Mouse (Mus musculus): ENCODE measurements around the gene Pgk1.
A peak's percentile ranks its signal among the peaks of the same experiment; 100 is the strongest.
"Not testable (repeated sequence)": the region's sequence is repeated elsewhere in the genome, so short reads cannot be mapped to it uniquely, and the experiment has no call there.

The Pgk1 gene

DNA sequence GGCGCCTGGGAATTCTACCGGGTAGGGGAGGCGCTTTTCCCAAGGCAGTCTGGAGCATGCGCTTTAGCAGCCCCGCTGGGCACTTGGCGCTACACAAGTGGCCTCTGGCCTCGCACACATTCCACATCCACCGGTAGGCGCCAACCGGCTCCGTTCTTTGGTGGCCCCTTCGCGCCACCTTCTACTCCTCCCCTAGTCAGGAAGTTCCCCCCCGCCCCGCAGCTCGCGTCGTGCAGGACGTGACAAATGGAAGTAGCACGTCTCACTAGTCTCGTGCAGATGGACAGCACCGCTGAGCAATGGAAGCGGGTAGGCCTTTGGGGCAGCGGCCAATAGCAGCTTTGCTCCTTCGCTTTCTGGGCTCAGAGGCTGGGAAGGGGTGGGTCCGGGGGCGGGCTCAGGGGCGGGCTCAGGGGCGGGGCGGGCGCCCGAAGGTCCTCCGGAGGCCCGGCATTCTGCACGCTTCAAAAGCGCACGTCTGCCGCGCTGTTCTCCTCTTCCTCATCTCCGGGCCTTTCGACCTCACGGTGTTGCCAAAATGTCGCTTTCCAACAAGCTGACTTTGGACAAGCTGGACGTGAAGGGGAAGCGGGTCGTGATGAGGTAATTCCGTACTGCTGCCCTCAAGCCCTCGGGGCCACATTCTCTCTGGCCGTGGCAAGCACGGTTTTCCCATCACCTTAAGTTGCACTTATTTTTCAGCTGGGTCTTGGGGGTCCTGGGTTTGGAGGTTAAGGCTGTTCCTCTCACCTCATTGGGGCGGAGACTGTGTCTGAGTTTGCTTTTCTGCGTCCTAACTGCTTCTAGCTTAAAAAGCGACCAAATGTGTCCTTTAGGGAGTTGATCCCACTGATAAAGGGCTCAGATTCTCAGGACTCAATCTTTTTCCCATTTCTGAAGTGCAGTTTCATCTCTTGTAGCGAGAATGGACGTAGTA is at the start of gene Pgk1:
Pgk1 (plus strand) TSS at position 388 of the 937 bp plus-strand sequence.
- DNase-seq: peak; percentile 94 to 98

DNA sequence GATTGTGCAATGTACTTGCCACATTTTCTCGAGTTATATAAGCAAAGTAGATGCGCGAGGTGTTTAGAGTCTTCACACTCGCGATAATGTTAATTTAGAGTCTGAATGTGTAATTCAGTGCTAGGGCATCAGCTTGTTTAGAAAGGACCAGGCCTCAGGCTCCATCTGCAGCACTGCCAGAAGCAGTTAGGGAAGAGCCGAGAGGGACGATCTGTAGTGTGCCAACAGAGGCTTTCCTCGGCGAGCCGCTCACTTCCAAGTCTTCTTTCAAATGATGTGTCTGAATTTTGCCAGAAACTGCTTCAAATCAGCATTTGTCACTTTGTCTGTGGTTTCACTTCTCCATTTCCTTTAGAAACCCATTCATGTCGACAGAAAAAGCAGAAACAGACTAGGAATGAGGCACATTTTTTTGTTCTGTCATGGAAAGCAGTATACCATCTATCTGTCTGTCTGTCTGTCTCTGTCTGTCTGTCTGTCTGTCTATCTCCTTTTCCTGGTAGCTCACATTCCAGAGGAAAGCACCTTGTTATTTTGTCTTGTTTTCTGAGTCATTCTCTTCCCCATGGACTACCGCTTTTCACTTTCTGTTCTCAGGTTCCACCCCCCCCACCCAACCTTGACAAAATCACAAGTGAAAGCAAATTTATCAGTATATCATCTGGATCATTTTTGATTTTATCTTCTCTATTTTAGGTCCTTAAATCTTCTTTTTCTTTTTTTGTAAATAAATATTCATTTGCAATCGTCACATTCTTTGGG is 47.4 kb upstream of the Pgk1 start:
- no peak for DNase-seq

DNA sequence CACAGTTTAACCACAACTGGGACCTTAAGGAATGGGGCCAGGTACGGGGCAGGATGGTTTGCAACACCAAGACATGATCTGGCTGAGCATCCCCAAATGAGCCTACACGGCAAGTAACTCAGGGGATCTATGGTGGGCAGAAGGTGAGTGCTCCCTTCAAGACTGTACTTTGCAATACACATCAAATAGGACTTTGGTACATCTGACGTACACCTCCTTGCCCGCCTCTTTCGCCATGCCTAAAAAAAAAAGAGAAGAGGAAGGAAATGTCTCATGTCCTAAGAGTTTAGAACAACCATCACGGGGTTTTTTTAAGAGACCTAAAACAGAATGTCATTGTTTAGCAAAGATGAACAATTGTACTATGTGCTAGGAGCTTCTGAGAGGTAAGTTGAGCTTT is 44.0 kb upstream of the Pgk1 start, which contains the start of gene Tlr13:
Tlr13 (plus strand) TSS at position 269 of the 400 bp plus-strand sequence.
- no peak for DNase-seq

DNA sequence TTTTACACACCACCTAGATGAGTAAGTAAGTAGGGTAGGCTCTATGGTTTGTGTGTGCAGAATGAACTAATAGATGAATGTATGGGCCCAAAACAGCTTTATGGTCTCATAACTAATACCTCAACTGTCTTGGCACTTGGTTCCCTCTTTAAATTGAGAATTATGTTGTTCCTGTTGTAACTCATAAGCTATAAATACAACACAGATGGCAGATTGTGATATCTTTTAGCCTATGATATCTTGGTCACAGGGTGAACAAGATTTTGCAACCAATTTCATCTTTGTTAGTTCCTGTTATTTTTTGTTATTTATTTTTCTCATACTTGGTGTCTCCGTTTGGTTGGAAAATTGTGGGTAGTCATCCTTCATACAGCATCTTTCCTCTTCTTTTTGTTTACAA is 38.7 kb upstream of the Pgk1 start:
- no peak for DNase-seq

DNA sequence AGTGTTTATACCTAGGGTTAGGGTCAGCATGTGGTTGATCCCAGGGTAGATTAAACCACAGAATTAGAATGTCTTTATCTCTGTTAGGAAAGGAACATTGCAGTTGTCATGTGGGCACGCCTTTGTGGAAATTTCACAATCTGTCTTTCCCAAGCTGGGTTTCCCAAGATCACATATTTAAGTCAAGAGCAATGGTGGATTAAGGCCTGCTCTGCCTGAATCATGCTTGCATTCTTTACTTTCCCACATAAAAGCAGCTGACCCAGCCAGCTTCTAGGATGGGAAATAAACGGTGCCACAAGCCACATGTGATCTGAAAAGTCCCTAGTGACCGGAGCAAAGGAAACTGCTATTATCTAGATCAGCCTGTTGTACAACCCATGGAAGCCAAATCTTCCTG is 37.4 kb upstream of the Pgk1 start:
- no peak for DNase-seq

DNA sequence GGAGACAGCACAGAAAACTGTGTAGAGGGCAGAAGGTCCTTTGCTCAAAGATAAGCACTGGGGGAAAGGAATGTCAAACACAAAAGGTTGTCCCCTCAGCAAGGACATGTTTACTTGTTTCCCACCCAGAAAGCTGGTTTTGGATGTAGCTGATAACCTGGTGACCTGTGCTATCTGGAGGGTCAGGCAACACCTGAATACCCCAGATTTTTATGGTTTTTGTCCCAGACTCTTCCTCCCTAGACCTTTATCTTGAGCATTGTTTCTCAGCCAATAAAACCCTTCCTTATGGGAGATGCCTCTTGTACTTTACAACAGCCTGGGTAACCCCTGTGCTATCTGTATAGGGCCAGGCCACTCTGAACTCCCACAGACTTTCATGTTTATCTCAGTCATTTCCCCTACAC is 32.7 kb upstream of the Pgk1 start:
- no peak for DNase-seq

DNA sequence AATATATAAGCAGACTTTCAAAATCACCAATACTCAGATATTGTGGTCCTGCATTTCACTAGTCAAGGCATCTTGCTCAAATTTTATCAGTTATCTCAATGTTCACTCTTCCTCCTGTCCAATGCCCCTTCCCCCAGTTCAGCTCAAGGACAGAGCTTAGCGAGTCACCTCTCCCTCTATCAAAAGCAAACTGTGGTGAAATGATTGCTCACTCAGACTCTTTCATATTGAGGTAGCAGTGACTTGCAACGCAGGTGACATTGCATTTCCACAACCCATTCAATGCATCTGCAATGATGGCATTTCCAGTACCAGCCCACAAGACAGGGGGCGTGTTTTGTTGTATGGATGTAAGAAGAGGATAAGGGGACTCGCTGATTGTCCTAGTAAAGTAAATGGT is 31.0 kb upstream of the Pgk1 start:
- no peak for DNase-seq

DNA sequence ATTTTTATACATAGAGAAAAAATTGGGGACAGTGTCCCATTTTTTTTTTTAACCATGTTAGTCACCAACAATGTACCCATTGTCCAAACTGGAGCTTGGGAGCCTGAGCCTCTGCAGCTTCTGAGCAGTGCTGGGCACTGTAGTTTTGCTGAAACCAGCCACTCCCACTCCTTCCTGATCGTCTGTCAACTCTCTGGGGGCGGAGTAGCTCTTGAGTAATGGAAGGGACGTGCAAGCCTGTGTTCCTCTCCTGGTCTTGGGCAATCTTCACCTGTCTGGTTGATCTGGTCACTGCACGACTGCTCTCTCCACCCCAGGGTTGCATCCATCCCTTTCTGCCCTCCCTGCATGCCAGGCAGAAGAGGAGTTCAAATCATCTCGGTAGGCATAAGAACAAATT is 22.9 kb upstream of the Pgk1 start:
- no peak for DNase-seq

DNA sequence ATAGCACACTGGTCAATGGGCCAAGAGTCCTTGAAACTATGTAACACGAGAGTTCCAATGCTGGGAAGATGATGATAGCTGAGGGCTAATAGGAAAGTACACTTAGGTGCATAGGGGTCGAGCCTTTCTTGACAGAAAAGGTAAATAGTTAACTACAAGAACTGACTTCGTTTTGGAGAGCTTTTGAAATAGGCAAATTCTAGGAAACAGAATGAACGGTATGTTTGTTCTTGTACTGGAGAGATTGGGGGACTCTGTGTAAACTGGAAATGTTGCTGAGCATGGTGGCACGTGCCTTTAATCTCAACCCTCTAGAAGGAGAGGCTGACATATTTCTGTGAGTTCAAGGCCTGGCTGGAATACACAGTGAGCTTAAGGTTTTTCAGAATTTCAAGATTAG is 22.3 kb upstream of the Pgk1 start:
- DNase-seq: no peak

DNA sequence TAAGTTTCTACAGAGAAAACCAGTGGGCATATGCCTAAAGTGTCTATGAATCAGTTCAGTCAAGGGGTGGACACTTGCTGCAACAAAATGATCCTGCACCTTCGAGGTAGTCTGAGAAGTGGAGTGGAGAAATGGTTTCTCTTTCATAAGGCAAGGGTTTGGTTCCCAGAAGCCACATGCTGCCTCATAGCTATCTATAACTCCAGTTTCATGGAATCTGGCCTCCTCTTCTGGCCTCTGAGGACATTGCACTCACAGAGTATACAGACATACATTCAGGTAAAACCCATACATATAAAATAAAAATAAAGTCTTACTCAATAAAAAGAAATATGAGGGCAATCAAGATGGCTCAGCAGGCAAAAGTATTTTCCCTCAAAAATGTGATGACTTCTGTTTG is 21.8 kb upstream of the Pgk1 start:
- DNase-seq: no peak

DNA sequence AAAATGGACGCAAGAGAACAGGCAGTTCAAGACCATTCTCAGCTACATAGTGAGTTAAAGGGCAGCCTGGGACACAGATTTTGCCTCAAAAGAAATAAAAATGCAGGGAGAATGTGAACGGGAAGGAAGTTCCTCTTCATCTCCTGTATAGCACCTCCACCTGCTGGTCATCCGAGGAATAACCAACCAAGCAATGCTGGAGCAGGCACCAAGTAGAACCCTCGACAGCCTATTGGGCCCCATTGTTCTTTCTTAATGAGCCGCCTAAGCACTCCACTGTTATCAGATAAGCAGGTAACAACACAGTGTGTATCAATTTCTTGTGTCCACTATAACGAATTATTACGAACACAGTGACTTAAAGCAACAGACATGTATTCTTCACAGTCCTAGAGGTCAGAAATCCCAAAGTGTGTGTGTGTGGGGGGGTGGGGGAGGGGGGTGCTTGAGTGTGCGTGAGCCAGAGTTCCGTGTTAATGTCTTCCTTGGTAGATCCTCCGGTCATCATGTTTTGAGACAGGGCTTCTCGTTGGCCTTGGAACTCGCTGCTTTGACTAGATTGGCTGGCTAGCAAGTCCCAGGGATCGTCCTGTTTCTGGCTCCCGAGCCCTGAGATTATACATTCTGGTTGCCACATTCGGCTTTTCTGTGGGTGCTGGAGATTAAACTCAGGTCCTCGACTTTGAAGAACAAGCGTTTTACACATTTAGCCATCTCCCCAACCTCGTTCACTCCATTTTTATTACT is 15.6 kb upstream of the Pgk1 start:
- DNase-seq: peak; percentile 77 to 82

DNA sequence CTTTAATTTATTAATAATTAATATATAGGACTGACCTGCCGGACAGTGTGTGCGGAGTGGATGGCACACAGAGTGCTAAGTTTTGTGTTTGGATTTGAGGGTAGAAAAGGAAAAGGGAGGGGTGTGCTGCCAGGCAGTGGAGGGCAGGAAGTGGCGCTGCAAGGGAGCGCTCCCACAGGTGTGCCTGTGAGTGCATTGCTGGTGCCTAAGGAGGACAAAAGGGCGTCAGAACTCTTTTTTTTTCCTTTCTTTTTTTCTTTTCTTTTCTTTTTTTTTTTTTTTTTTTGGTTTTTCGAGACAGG is 15.1 kb upstream of the Pgk1 start:
- DNase-seq: no peak

DNA sequence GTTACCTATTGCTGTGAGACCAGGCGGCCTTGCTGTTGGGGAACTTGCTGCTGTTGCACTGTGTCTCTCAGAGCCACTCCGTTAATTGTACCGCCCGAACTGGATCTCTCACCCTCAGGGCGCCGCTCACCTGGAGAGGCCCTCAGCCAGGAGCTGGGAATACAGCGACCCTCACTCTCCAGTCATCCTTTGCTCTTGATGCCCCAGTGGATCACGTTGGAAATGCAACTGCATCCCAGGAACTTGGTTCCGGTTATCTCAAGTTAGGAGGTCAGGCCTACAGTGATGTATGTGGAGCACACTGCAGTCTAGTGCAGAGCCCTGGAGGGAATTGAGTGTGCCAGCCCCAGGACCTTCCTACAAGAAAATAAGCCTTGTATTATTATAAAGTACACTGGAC is 10.6 kb upstream of the Pgk1 start:
- no peak for DNase-seq

DNA sequence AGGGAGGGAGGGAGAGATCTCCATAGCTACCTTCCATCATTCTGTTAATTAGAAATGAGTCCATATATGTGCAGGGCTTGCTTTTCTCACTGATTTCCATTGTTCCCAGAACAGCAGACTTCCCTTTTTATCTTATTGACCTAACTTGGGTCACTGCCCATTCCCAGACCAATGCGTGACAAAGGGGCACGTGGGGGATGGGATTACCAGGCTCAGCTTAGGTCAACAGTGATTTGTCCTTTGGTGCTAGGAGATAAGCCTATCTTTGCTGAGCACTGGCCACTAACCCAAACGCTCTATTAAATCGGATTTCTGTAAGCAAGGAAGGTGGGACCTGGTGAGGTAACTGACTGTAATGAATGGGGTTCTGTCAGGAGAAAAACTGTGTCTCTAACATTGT is 2.6 kb upstream of the Pgk1 start:
- DNase-seq: no peak

DNA sequence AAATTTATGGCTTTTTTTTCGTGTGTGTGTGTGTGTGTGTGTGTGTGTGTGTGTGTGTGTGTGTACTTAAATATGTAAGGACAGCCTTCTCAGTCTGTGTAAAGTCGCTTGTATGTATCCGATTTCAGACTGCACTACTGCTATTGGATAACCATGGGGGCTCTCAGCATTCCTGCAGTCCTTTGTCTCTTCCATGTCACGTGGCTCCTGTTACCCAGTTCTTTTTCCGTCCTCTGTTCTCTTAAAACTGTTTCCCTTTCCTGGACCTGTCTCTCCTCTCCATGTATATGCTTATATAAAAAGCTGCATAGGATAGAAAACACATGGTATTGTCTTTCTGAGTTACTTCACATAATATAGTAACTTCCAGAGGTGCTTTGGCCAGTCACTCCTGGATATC is 1.2 kb upstream of the Pgk1 start:
- DNase-seq: no peak

DNA sequence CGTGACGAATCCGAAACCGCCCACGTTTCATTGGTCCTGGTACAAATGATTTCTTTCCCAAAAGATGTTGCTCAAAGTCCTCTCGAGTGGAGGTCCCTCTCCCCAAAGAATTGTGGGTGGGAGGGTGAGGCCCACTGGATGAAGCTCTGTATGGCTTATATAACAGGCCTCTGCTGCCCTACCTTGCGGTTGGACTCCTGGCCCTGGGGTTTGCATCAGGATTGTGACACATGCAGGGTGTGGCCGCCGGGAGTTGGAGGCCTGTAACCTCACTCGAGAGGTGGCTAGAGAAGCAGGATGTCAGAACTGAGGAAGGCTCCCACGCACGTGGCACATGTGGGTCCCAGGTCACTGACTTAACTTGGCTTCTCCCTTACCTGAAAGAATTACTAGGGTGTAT is 837 bp downstream of the Pgk1 start:
- DNase-seq: peak; percentile 11 to 84

DNA sequence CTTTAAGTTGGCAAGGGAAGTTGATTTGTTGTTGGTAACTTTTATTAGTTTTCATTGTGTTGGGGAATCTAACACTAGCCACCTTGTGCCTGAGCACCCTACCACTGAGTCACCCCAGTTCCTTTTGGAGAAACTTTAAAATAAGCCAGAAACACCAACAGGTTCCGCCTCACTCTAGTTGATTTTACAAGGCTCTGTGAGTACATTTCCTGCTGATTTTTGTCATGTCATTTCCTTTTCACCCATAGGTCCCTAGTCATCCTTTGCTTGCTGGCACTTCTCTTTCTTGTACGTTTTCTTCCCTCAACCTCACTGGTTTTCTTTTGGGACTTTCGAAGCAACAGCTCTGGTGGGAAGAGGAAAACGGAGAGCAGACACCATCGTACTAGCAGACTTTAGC is 2.5 kb downstream of the Pgk1 start:
- DNase-seq: no peak

DNA sequence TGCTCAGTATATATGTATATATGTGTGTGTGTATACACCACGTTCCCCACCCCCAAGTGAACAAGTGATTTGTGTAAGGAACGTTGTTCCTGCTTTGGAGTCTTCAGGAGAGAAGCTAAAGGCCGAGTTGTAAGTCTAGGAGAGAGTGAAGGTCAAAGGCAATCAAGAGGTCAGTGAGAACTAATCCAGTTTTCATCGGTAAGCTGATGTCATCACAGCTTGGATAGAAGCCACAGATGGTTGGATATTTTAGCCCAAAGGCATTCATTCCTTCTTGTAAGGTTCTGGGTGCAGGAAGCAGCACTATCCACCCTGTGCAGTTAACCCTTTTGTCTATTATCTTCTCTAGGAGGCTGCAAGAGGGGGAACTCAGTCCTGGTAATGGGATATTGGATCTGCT is 3.2 kb downstream of the Pgk1 start:
- no peak for DNase-seq

DNA sequence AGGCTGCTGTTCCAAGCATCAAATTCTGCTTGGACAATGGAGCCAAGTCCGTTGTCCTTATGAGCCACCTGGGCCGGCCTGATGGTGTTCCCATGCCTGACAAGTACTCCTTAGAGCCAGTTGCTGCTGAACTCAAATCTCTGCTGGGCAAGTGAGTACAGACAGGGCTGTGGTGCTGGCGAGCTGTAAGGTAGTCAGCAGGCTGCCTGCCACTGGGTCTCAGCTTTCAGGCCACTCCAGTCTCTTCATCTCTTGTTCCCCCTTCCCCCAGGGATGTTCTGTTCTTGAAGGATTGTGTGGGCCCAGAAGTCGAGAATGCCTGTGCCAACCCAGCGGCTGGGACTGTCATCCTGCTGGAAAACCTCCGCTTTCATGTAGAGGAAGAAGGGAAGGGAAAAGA is 7.5 kb downstream of the Pgk1 start:
- not testable (repeated sequence) for DNase-seq

DNA sequence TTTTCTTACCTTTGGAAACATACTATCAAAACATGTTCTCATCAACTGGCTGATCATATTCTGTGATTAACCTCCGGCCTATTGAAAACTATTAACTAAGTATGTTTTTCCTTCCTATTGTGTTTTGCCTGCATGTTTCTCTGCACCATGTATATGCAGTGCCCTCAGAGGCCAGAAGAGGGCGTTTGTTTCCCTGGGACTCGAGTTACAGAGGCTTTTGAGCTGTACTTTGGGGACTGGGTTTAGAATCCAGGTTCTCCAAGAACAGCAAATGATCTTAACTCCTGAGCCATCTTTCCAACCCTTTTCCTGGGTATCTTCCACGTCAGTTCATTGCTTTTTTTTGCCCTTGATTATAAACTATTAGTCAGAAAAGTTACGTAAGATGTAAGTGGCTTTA is 10.4 kb downstream of the Pgk1 start:
- DNase-seq: no peak

DNA sequence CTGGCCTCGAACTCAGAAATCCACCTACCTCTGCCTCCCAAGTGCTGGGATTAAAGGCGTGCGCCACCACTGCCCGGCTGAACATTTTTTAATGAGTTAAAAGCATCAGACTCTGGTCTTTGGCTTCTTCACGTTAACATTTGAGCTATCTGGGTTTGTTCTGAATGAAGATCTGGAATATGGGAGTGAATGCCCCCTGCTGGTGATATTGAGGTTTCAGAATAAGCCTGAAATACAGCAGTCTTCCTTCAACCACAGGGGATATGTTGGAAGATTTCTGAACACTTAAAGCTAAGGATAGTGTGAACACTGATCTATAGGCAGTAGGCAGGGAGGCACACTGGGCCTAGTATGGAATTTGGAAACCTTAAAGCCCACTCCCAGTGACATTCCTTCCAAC is 12.0 kb downstream of the Pgk1 start:
- DNase-seq: no peak

DNA sequence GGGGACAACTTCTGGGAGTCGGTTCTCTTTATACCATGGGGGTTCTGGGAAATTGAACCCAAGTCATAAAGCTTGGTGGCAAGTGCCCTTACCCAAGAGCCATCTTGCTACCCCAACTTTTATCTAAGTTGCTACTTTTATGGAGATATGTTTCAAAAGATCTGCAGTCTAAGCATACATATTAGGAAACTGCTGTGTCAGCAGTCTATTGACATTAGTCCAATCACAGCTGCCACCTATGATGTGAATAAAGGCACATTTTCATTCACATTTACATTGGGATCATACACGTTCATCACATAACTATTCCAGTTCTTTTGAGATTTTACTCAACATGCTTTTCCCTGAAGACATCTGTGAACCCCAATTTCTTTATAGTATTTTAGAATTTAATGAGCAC is 22.2 kb downstream of the Pgk1 start:
- no peak for DNase-seq

DNA sequence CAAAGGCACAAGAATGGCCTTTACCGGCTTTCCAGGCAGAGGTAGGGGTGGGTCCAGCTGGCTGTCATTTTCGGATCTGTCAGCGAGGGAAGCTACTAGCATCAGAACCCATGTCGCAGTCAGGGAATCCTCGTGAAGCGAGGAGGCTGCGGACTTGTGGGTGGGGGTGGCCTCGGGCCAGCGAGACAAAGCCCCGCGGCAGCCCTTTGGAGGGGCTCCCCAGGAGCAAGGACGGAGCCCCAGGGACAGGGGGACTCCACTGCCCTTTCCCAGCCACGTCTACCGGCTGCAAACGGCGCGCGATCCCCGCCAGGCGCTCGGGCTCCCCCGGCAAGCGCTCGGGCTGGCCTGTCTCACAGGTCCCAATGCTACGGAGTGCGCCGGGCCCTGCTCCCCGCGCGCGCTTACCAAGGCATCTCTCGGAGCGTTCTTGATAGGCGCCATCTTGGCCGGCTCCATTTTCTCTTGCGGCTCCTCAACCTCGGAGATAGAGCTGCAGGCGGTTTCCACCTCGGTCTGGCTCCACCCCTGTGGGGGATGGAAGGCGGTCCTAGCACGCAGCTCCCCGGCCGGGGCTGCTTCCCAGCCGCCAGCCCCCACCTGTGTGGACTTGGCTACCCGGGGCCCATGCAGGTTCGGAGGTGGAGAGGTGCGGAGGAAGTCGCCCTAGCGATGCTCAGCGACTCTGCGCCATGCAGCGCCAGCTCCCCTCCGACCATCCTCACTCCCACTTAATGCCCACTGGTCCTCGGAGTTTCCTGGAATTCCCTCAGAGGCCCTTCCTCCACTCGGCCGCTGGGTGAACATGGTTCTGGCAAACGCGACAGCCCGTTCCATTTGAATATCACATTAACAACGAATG is 32.5 kb downstream of the Pgk1 start:
- peak; percentile 73 to 88 for DNase-seq

All from kidney, postnatal 25 days (tissue).